Mouse (Mus musculus): ENCODE measurements at regions not wholly inside any gene's neighbourhood (a gene's known extent, or its start where the extent isn't known, plus 50 kb on each side); places are given as distances from the start of the nearest gene placed in this dataset.

DNA sequence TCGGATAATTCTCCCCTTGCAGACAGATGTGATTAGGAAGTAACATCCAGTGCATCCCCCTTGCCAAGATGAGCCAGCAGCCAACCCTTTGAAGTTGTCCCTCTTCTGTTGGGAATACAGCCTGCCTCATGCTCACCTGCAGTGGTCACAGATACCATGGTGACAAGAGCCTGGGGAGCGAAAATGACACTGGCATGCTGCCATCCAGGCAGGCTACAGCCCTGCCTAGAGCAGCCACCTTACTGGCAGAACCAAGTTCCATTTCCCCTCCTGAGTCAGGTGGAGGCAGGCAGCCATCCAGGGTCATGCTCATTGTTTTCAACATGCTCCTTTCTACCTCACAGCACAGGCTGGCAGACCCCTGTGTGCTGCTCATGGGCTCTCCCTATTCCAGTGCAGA, 661.6 kb downstream of the Defb40 start:
- DNase-seq (ENCODE audit: low spot score in 2 of 2): no peak

DNA sequence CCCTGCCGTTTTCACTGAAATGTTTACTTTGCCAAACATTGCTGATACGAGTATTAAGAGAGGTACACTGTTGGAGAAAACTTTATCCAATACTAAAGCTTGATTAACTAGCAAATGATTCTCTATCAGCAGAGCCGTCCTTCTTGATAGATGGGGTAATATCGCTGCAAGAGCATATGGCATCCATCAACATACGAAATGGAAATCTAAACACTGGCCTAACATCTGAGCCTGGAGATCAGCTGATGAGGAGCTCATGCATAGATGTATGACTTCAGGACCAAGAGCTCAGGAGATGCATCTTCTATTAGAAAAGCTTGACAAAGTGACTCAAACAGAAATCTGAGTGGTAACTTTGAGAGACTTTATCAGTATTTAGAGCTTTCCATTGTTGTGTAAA, 666.5 kb downstream of the Defb40 start:
- DNase-seq (ENCODE audit: low spot score in 2 of 2): no peak

DNA sequence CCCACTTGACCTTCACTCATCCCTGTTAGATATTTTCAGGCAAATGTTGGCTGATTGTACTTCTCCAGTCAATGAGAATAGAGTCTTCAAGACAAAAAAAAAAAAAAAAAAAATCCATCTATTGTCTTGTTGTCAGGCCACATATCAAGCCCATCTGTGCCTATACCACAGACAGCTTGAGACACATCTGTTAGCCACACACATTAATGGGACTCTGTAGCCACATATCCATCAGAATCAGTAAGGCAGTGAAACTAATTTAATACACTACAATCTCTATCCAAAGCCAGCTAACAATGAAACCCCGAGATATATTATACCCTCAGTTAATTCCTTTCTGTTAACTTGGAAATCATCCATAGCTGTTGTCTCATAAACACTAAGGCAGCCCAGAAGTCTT, 667.1 kb downstream of the Defb40 start:
- DNase-seq (ENCODE audit: low spot score in 2 of 2): no peak

DNA sequence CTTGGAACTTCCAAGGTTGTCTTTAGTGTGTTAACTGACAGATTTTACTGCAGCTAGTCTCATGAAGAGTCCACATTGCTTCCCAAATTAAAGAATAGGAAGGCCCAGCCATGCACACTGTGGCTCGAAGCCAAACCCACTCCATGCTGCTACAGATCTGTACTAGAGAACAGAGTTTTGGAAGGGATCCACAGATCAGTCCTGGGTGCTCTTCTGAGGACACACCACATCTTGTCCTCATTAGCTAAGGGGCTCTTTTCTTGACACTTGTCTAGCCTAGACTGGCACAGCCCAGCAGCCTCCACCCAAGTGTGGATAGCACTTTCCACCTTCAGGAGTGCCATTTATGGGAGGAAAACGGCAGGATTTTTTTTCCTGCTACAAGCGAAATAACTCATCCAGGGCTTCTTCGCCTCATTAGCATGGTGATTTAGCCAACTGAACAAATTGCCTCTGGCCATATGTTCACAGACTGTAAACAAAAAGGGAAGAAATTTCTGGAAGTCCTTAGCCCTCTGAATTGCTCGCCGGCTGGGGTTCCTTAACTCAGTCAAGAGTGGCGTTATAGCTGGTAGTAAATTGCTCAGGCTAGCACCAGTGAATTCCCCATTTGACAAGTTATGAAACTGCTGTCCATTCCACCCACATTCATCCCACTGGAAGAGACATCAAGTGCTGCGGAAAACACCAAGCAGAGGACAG, 690.4 kb downstream of the Defb40 start:
- no peak for DNase-seq (ENCODE audit: low spot score in 2 of 2)

DNA sequence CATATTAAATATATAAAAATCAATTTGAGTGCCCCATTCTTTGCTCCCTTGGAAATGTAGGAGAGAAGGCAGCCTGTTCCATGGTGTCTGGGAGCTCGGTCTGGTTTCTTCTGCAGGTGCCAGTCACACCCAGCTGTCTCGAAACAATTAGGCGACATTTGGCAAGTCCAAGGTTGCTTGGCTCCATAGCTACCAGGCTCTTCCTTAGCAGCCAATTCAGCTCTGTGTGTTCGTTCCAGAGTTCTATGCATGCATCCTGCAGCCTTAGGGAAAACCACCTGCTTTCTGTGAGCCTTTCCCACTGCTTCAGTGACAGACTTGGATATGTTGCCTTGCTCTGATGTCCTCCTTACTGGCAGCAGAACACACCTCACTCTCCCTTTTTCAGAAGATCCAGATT, 698.1 kb downstream of the Defb40 start:
- DNase-seq (ENCODE audit: low spot score in 2 of 2): no peak

DNA sequence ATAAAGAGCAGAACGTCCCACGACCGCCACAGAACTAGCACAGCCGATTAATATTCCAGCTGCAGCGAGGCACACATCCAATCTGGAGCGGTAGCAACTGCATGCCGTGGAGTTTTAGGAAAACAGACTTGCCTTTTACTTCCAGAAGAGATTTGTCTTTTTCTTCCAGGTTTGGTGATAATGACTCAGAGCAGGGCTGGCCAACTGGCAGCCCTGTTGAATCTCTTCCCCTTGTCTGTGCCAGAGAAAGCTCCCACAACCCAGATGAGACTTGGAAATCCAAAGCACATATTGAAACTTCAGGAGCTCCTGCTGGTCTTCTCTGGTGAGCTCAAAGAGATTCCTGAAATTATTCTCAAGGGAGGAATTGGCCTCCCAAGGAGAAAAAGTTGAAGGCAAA, 709.8 kb downstream of the Defb40 start:
- no peak for DNase-seq (ENCODE audit: low spot score in 2 of 2)

DNA sequence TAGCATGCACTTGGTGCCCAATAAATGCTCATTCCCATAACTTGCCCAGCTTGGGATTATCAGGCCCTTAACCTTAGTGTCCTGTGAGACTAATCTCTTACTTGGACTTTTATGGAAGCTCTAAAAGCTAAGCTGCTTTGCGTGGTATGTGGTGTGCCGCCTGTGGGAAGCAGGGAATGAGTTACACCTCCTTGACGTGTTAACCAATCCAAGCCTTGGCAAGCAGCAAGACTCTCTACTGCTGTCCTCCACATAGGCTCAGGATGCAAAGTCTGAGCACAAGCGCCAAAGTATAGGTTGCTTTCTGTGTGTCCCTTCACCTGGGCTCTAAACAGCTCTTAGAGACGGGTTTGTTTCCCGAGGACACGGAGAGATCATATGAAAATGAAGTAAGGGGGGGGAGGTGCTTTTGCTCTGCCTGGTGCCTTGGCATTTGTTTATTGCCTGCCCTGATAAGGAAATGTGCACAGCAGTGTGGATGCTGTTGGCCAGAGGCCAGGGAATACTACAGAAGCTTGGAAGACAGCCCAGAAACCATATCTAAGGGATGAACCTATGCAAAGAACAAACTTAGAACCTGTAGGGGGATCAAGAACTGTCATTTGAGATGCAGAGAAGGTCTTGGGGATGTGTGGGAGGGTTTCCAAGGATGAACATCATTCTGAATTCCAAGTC, 719.6 kb downstream of the Defb40 start:
- no peak for DNase-seq (ENCODE audit: low spot score in 2 of 2)

DNA sequence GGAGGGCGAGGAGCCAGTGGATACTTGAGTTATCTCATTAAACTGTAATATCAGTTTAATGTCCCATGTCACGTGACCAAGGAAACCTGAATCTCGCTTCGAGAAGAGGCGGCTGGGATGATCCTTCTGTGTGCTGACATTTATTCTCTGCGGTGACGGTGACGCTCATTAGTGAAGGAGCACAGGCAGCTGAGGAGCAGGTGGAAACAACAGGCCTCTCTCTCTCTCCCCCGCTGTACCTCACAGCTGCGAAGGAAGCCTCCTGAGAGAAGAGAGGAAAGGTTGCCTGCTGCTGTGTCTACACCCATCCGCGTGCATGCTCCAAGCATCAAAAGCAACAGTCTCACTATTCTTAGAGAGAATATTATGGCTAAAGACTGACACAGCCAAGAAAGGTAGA, 731.8 kb downstream of the Defb40 start:
- no peak for DNase-seq (ENCODE audit: low spot score in 2 of 2)

DNA sequence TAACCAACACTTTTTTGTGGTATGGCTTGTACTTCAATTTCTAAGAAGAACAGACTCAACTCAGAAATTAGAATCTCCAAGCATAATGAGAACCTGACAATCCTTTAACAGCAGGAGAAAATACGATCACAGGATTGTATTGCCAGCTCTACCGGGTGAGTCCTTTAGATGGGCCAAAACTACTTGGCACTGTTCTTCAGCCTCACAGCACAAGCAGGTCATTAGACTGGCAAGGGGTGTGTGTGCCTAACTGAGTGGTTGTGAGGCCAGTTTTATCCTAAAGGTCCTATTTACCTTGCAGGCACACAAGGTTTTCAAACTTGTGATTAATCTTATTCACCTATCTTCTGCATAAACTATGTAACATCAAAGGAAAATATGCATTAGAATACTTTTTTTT, 760.5 kb downstream of the Defb40 start:
- DNase-seq (ENCODE audit: low spot score in 2 of 2): no peak

DNA sequence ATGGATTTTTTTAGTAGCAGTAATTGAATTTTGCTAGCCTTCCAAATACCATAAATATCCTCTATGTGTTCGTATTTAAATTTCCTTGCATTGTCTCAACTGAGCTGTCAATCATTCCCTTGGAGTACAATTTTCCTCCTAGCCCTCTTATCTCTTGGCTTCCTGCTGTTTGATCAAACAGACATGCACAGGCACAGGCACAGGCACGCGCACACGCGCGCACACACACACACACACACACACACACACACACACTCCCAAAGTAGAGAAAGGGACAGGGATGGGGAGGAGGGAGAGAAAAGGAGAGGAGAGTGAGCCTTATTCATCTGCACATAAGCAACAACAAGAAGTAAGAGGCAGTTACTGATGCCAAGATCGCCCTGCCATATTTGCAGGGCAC, 760.9 kb downstream of the Defb40 start:
- DNase-seq (ENCODE audit: low spot score in 2 of 2): no peak

DNA sequence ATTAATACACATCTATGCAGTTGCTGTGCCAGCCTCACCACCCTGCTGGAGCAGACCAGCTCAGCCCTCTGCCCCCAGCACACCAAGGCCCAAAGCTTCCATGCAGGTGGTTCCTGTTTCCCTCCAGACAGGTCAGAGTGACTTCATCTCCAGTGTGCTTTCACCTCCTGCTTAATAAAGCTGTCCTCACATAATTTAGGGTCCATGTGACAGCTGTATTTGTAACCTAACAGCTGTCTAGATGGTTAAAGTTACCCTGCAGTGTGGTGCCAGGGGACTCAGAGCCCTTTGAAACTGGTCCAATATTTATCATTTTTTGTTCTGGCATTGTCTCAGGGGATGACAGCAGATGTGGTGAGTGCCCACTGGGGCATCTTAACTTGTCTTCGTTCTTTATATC, 761.5 kb downstream of the Defb40 start:
- no peak for DNase-seq (ENCODE audit: low spot score in 2 of 2)

DNA sequence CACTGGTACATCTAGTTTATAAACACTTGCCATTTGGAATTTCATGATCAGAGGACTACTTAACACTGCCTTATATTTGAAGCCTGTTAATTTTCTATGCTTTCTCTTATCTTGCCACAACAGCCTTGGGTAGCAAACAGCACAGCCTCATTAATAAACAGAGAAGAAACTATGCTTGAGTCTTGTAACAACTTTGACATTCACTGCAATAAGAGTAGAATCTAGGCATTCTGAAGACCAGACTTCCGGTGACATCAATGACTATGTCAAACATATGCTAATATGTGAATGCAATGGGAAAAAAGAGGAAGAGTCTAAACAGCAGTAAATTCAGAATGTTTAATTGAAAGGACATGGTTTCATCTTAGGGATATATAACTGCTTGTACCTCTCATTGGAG, 768.0 kb downstream of the Defb40 start:
- no peak for DNase-seq (ENCODE audit: low spot score in 2 of 2)

DNA sequence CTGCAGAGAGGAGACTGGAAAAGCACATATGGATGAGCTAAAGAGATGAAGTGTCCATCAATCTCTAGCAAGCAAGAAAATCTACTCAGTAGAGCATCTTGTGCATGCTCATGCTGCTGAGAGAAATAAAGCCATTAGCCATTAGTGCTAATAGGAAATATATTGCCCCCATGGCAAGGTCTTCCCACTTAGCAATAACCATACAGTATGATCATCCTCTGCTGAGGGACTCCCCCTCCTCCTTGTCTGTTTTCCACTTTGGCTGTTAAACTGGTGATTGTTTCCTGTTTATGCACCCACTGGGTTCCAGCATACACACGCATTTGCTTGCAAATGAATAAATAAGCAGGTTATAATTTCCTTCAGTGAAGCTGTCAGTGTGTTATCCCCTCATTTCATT, 769.4 kb downstream of the Defb40 start:
- DNase-seq (ENCODE audit: low spot score in 2 of 2): no peak

DNA sequence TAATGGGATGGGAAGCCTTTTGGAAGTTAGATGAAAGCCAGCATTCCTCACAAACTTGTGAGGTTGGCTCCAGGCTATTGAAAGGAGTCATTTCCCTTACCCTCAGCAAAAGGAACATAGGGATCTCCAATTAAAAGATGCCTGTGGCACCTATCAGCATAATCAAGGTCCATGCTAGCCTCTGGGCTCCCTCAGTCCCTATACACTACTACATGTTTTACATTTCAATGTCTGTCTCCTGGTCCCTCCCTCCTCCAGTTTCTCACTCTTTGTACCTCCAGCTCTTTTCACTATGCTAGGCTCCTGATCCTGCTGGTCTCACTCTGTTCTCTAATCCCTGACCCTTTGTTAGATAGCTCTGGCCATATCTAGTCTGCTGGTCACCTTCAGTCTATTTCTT, 790.6 kb downstream of the Defb40 start:
- no peak for DNase-seq (ENCODE audit: low spot score in 2 of 2)

DNA sequence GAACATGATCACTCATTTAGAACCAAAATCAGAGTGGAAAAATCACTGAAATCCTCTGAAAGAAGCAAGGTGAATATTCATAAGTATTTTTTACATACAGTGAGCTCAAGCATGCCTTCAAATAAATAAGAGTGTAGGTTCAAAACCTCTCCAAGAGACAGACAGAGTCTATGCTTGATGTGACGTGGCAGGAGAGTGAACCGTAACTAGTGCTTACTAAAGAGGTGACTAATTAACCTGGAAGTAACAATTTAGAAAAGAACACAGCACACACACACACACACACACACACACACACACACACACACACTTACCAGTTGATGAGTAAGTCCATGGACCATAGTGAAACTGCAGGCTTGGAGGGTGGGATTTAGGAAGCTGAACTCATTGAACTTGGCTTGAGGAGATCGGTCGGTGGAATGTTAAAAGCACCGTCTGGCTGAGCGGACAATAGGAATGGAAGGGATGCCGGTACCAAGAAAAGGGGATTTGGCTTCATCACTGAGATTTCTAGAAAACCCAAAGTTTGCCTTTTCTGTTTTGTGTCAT, 802.4 kb downstream of the Defb40 start:
- DNase-seq (ENCODE audit: low spot score in 2 of 2): no peak

DNA sequence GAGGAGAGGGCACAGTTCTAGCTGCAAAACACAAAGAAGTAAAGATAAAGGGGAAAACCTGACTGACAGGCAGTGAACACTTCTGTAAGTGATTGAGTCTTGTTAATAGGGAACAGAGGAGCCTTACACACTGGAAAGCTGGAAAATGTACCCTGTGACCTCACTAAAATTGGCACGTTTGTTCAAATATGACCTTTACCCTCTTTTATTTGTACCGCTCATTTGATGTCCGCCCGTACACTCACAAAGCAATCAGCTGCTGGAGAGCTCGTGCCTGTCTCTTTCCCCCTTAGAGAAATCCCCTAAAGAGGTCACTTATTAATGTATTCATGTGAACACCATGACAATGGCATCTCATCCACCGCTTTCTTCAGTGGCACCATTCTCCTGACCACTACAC, 819.4 kb downstream of the Defb40 start:
- DNase-seq (ENCODE audit: low spot score in 2 of 2): no peak

DNA sequence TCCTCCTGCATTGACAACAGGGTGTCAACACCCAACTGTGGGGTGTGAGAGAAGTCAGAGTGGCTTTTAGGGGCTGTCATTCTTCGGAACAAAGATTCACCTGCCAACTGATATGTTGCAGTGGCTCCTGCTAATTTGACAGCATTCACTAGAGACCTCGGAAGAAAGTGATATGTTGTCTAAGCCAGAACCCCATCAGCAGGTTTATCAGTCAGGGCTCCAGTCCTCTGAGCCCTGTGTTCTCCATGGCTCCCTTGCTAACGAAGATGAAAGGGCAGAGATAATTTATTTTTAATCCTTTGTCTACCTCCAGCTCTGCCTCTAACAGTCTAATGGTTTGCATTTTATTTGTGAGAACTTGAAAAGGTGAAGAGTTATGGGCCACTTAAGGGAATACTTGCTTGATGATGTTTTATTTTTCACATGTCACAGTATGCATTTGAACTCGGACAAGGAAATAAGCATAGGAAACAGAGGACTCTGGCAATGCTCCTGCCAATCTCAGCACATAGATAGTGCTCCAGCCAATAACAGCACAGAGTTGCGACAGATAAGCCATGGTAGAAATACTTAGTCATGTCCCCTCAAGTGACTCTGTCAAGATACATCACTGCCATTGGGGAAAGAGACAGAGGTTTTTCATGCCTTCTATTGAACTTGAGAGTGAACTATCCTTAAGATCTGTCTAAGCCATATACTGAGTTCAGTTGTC, 862.6 kb downstream of the Defb40 start:
- DNase-seq (ENCODE audit: low spot score in 2 of 2): no peak

DNA sequence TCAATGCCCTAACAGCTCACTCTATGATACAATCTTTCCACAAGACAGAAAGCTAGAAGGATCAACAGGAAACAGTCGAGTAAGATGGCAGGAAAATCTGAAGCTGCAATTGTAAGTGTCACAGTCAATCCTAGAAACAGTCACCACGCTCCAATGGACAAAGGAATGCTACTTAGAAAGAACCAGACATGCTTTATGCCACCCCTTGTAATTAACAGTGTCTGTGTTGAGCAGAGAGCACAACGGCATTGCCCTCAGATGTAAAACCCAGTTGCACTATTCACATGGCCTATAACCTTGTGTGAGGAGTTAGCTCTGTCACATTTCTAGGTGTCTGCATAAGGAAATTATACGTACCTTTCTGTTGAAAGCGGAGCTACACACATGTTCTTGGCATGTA, 864.8 kb downstream of the Defb40 start:
- DNase-seq (ENCODE audit: low spot score in 2 of 2): no peak

DNA sequence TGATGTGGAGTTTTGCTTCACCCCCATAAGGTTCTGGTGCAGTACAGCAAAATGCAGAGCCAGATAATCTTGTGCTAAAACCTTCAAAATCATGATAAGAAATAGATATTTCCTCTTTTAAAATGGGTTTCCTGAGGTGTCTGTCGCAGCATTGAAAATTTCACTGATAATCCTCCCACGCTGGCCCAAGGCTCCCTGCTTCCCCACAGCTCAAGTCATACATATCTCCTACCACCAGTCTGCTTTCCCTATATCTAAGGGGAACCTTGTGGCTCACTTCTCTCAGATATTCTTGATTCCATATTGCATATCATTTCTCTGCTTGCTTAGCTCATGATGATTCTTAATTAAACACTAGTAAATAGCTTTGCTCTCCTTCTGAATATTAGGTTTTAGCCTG, 868.6 kb downstream of the Defb40 start:
- DNase-seq (ENCODE audit: low spot score in 2 of 2): no peak

DNA sequence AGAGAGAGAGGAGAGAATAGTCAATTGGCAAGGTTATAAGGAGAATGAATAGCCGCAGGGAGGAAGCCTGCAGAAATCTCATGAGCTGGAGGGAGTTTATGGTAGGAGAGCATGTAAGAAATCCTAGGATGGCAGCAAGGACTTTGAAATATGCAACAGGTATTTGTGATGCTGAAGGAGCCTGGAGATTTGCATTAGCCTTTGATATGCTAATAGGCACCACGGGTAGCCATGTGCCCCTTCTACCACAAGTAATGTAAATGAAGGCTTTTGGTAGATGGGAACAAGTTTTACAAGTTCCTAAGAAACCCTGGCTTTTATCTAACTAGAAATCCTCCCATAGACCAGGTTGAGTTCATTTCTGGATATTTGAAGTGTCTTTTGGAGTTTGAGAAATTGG, 871.2 kb downstream of the Defb40 start:
- DNase-seq (ENCODE audit: low spot score in 2 of 2): no peak

DNA sequence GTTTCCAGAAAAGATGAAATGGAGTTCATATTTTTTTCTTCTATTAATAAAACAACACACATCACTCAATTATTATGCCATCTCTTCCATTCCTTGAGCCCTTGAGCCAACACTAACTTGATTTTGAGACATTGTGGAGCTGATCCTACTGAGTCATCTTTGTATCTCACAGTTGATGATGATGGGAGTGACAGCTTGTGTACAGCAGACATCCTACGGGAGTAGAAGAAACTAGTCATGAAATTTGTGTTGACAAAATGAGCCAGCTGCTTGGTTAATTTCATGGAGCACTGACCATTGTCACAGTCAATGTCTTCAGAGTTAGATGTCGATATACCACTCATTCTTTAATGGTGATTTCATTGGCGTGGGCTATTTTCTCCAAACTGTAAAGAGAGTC, 912.6 kb downstream of the Defb40 start:
- no peak for DNase-seq (ENCODE audit: low spot score in 2 of 2)

DNA sequence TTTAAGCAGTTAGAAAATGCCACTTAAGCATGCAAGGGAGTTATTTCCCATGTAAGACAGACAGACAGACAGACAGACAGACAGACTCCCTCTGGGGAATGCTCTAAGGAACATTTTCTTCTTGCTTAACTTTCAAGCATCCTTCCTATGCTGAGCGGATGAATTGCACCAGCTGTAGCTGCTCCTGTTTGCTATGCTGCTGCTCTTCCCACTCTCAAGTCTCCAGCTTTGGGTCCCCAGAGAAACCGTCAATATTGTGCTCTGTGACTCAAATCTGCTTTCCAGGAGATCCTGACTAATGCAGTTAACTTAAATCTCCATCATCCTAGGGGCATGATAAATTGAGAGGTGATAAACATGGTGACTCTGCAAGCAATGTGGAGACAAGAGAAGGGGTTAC, 918.5 kb downstream of the Defb40 start:
- no peak for DNase-seq (ENCODE audit: low spot score in 2 of 2)

DNA sequence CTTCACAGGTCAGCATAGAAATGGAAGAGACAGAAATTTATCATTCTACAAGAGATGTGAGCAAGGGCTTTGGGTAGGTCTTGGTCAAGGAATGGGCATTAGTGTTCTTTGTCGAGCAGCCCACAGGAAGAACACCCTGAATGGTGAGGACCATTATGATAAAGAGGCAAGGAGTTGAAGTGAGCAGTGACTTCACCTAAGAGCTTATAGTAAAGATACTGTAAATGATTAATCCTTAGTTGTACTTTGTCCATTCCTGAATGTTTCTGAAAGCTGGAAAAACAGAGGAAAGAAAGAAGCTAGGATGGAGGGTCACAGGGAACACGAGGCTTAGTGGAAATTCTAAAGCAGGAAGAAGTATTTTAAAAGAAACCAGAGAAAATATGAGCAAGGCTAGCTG, 956.9 kb downstream of the Defb40 start:
- DNase-seq (ENCODE audit: low spot score in 2 of 2): no peak
